Mouse (Mus musculus) kidney, embryonic 16.5 days (tissue): ENCODE measurements at regions not wholly inside any gene's neighbourhood (a gene's known extent, or its start where the extent isn't known, plus 50 kb on each side); places are given as distances from the start of the nearest gene placed in this dataset.
A peak's percentile ranks its signal among the peaks of the same experiment; 100 is the strongest.
"Not testable (repeated sequence)": the region's sequence is repeated elsewhere in the genome, so short reads cannot be mapped to it uniquely, and the experiment has no call there.

Experiments
- ATAC-seq: fragments of 200-750 bp; cut with Nextera tagmentation; 2 replicates; pipeline ENCODE4 v1.8.0; 2017; ENCODE audit warnings: moderate TSS enrichment; ENCODE audit not compliant: low FRiP score, low TSS enrichment
- H3K27ac ChIP-seq: fragments of 300-500 bp; sonication (generic); 2 replicates; pipeline ENCODE4 v1.5.1; 2014; ENCODE audit warnings: low read length
- H3K27me3 ChIP-seq: fragments of 300-500 bp; sonication (generic); 2 replicates; pipeline ENCODE4 v1.6.1; 2014; ENCODE audit warnings: low read length, control low read depth, mixed read lengths; ENCODE audit not compliant: insufficient read depth
- H3K36me3 ChIP-seq: fragments of 300-500 bp; sonication (generic); 2 replicates; pipeline ENCODE4 v1.6.1; 2014; ENCODE audit warnings: low read length, control low read depth, mixed read lengths; ENCODE audit not compliant: insufficient read depth
- H3K4me1 ChIP-seq: fragments of 300-500 bp; sonication (generic); 2 replicates; pipeline ENCODE4 v1.6.1; 2014; ENCODE audit warnings: low read length, control low read depth, mixed read lengths; ENCODE audit not compliant: insufficient read depth
- H3K4me2 ChIP-seq: fragments of 300-500 bp; sonication (generic); replicated peaks from 2 replicates; pipeline ENCODE4 v1.6.1; 2014; ENCODE audit warnings: low read depth, low read length
- H3K4me3 ChIP-seq: fragments of 300-500 bp; sonication (generic); 2 replicates; pipeline ENCODE4 v1.5.1; 2014; ENCODE audit warnings: mild to moderate bottlenecking, low read length
- H3K9ac ChIP-seq: fragments of 300-500 bp; sonication (generic); replicated peaks from 2 replicates; pipeline ENCODE4 v1.6.1; 2014; ENCODE audit warnings: low read length
- H3K9me3 ChIP-seq: fragments of 300-500 bp; sonication (generic); 2 replicates; pipeline ENCODE4 v1.6.1; 2016; ENCODE audit warnings: low read length, control low read depth
- WGBS: fragments of 180-500 bp; shearing (Covaris S2); extraction: QIAGEN DNeasy Blood & Tissue Kit; methylation state at CpG from one replicate; pipeline ENCODE4 v1.1.7; 2014; 5-methylcytosine and 5-hydroxymethylcytosine counted together

DNA sequence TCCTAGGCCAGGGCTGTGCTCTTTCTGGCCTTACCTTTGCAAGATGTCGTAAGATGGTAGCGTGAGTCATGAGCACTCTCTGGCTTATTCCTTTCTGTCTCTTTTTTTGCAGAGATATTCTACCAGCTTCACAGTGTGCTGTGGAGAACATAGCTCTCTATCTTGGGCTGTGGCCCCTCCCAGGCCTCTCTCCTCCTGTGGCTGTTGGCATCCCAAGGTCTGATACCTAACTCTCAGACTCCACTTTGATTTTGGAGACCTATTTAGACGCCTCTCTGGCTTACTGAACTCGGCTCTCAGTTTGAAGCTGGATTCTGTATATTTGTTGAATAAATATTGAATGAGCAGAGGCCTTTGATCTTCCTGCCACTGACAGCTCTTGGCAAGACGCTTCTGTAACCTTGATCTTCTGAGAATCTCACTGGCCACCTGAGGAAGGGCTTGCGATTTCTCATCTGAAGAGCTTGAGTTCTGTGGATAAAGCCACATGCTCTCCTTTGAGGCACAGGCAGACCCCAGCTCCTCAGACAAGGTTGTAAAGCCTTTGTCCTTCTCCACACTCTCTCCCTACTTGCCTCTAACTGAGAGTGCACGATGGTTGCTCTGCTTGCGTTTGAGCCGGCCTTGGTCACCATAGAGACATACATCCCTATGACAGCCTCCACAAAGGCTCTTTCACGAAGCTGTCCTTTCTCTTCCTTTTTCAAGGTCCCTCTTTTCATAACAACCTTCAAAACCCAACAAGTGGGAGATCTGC lies 323.7 kb downstream of the Eipr1 start:
- ATAC-seq, result no peak
- H3K27ac ChIP-seq, result no peak overlapping the region
- no peaks in the 10 kb centered on the region for H3K36me3 ChIP-seq
- no peak overlapping the region for H3K4me3 ChIP-seq
- no peaks in the 10 kb centered on the region for H3K27me3 ChIP-seq
- WGBS, result 74% methylated on average over 10 of the region's 10 CpGs
- no peak overlapping the region for H3K4me2 ChIP-seq
- H3K4me1 ChIP-seq, result 0 out of 2 replicates have a peak, but pooled peaks cover 5% of the 10 kb centered on the region
- H3K9me3 ChIP-seq, result no peaks in the 10 kb centered on the region
- no peak overlapping the region for H3K9ac ChIP-seq

DNA sequence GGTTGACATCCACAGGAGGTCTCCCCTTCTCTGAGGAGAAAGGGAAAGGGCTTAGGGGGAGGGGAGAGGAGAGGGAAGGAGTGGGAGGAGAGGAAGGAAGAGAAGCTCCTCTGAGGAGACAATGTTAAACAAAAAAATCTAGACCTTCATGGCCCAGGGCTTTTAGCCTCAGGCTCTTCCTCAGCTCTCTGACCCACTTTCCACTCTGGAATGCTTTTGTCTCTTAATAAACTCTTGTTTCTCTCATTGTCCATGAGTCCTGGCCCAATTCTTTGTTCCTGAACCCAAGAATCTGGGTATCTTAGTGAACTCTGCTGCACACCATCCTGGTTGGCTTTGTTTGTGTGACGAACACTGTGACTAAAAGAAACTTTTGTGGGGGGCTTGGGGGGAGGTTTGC lies 325.0 kb downstream of the Eipr1 start:
- no peak overlapping the region for H3K9ac ChIP-seq
- 94% methylated on average over 1 of the region's 1 CpGs for WGBS
- H3K27ac ChIP-seq, result no peak overlapping the region
- H3K9me3 ChIP-seq, result no peaks in the 10 kb centered on the region
- H3K4me1 ChIP-seq, result 0 out of 2 replicates have a peak, but pooled peaks cover 5% of the 10 kb centered on the region
- H3K27me3 ChIP-seq, result no peaks in the 10 kb centered on the region
- H3K36me3 ChIP-seq, result no peaks in the 10 kb centered on the region
- H3K4me3 ChIP-seq, result no peak overlapping the region
- H3K4me2 ChIP-seq, result no peak overlapping the region
- no peak for ATAC-seq

DNA sequence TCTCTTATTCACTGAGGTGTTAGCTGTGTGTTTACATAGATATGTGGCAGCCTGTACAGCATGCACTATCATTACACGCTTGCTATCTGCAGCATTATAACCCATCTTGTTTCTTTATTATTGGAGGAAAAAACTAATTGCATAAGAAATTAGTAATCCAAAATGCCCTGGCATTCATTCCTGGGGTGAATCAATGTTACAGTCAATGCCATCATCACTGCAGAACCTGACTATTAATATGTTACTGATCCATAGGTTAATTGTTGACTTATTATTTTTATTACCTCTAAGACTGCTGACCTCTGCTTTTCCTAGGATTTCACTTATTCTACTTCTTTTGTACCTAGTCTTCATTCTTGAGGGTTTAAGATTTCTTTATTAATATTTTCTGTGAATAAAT lies 327.4 kb downstream of the Eipr1 start:
- Histone ChIP-seq H3K27me3 (no peaks in the 10 kb centered on the region), H3K9me3 (no peaks in the 10 kb centered on the region), H3K4me2 (no peak overlapping the region), H3K4me1 (peaks cover 13% of the 10 kb centered on the region), H3K36me3 (no peaks in the 10 kb centered on the region), H3K4me3 (no peak overlapping the region), H3K27ac (no peak overlapping the region), H3K9ac (no peak overlapping the region)
- ATAC-seq, result no peak
- WGBS, result 87% methylated on average over 1 of the region's 1 CpGs

GRCm38 (mm10) chr12:29083426-29084221 lies 332.0 kb downstream of the Eipr1 start:
- 39% methylated on average over 13 of the region's 13 CpGs for WGBS
- H3K4me2 ChIP-seq, result no peak overlapping the region
- no peak overlapping the region for H3K9ac ChIP-seq
- H3K27me3 ChIP-seq, result no peaks in the 10 kb centered on the region
- peaks cover 13% of the 10 kb centered on the region for H3K4me1 ChIP-seq
- no peak overlapping the region for H3K27ac ChIP-seq
- ATAC-seq, result peak; percentile 69; the same call in 1 of the 2 replicates
- H3K4me3 ChIP-seq, result no peak overlapping the region
- no peaks in the 10 kb centered on the region for H3K36me3 ChIP-seq
- no peaks in the 10 kb centered on the region for H3K9me3 ChIP-seq

DNA sequence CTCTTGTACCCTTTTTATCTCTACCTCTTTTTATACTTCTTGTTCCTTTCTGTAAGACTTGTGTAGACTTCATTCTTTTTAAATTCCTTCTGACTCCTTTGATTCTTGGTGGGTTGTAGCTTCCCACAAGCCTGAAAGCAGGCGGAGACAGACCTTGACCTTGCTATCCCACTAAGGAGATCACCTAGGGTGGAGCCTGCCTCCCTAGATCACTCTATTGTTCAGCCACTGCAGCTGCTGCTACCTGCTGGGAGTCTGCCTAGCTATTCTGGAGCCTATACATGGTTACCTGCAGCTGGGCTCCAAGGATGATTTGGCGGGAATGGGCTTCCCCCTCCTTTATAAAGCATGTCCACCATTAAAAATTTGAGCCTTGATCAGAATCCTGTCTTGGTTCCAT lies 335.6 kb downstream of the Eipr1 start:
- not testable (repeated sequence) for H3K4me3 ChIP-seq, H3K27ac ChIP-seq, ATAC-seq, H3K4me2 ChIP-seq, H3K9ac ChIP-seq, H3K27me3 ChIP-seq, H3K36me3 ChIP-seq, H3K9me3 ChIP-seq
- 66% methylated on average over 2 of the region's 2 CpGs for WGBS
- peaks cover 23% of the 10 kb centered on the region for H3K4me1 ChIP-seq

- Histone ChIP-seq H3K9me3 (no peaks in the 10 kb centered on the region), H3K4me2 (no peak overlapping the region), H3K27me3 (no peaks in the 10 kb centered on the region), H3K9ac (no peak overlapping the region), H3K4me3 (no peak overlapping the region), H3K27ac (peak overlapping the region; percentile 30; the same call in 1 of the 2 replicates), H3K4me1 (0 out of 2 replicates have a peak, but pooled peaks cover 10% of the 10 kb centered on the region), H3K36me3 (no peaks in the 10 kb centered on the region)
- ATAC-seq, result peak; percentile 94
- WGBS, result 51% methylated on average over 3 of the region's 3 CpGs
These were observed 338.0 kb downstream of the Eipr1 start for GRCm38 (mm10) chr12:29089634-29090033.

DNA sequence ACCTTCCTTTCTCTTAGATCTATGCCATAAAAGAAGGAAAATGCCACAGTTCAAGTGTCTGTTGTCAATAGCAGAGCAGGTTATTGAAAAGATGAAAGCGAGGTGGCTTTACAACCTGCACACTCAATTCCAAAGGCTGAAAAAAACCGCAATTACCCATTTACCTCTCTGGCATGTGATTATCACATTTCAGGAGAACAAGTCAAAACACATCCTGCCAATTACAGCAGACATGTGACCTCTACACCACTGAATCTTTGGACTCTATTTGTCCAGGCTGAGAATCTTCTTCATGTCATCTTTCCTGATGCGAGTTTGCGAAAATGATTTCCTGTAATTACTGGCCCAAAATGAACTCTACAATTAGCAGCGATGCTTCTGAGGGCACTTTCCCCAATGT lies 338.8 kb downstream of the Eipr1 start:
- Histone ChIP-seq H3K27ac (no peak overlapping the region), H3K9ac (no peak overlapping the region), H3K4me2 (no peak overlapping the region), H3K9me3 (no peaks in the 10 kb centered on the region), H3K27me3 (no peaks in the 10 kb centered on the region), H3K36me3 (no peaks in the 10 kb centered on the region), H3K4me1 (peaks cover 14% of the 10 kb centered on the region), H3K4me3 (no peak overlapping the region)
- no peak for ATAC-seq
- 64% methylated on average over 5 of the region's 5 CpGs for WGBS

DNA sequence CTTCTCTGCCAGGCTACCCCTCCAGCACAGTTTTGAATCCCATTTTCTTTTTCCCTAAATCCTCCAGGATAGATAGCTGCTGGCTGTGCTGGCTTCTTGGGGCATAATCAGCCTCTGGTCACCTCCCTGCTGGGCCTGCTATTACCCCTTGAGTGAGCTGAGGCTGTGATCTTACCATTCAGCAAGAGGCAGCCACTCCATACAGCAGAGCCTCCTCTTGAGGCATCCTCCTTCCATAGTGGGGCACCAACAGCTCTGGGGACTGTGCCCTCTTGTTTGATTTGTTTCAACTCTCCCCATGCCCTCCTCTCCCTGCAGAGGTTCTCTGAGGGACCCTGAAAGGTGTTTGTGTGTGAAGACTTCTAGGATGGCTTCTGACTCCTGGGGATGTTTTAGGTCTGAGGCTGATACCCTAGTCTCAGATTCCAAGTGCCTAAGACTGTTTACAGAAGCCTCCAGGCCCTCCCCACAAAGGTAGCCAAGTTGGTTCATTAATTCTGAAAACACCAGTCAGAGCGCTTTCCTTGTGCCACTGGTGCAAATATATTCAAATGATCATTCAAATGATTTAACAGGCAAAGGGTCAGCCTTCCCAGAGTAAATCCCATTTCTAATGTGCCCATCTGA lies 343.9 kb downstream of the Eipr1 start:
- ATAC-seq, result no peak

DNA sequence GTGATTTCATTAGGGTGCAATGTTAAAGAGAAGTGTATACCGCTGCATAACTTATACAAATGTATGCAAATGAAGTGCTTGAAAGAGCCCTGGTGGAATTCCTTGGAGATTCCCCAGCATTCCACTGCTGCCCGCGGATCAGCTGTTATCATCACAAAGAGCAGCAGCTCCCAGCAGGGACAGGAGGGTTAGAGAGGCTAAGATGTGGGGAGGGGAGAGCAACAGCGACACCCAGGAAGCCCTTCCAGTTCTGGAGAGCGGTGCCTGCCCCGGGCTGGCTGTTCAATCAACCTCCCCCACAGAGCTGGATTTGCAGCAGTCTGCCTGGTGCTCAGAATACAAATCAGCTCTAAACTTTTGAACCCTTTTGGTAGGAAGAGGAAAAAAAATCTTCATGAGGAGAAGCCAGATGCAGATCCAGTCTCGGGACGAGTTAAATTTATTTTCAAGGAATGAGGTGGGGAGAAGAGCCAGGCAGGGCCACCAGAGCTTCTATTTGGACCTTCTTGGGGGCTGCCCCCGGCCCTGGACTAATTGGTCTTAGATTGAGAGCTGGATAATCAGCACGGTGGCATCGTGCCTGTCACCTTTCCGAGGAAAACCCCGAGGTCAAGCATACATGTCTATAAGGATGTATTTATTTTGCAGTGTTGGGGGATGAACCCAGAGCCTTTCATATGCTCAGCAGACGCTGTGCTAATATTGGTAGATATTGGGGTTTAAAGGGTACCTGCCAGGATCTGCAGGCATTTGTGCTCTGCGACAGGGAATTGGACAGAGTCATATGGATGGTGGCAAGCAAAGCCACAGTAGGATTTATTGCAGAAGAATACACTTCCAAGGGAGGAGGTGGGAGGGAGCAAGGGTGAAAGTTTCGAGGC lies 344.7 kb downstream of the Eipr1 start:
- H3K9me3 ChIP-seq, result no peaks in the 10 kb centered on the region
- 6% methylated on average over 16 of the region's 16 CpGs for WGBS
- H3K36me3 ChIP-seq, result no peaks in the 10 kb centered on the region
- H3K4me2 ChIP-seq, result peak overlapping the region; percentile 39
- no peaks in the 10 kb centered on the region for H3K27me3 ChIP-seq
- ATAC-seq, result peak; percentile 93
- peaks cover 21% of the 10 kb centered on the region for H3K4me1 ChIP-seq
- H3K9ac ChIP-seq, result peak overlapping the region; percentile 20
- H3K27ac ChIP-seq, result 0 out of 2 replicates have a peak overlapping the region, but pooled peaks have one; percentile 26
- peak overlapping the region; percentile 4; the same call in 1 of the 2 replicates for H3K4me3 ChIP-seq

More for the DNA sequence above, 343.9 kb downstream of the Eipr1 start:
- H3K4me2 ChIP-seq, result peak overlapping the region; percentile 39
- peak overlapping the region; percentile 20; the same call in 1 of the 2 replicates for H3K9ac ChIP-seq
- H3K27me3 ChIP-seq, result no peaks in the 10 kb centered on the region
- no peaks in the 10 kb centered on the region for H3K9me3 ChIP-seq
- 0 out of 2 replicates have a peak overlapping the region, but pooled peaks have one; percentile 4 for H3K4me3 ChIP-seq
- H3K36me3 ChIP-seq, result no peaks in the 10 kb centered on the region
- no peak overlapping the region for H3K27ac ChIP-seq
- H3K4me1 ChIP-seq, result peaks cover 22% of the 10 kb centered on the region
- 32% methylated on average over 1 of the region's 1 CpGs for WGBS
